ENCODE assay signal across 21 mouse cellular contexts in the genomic region with DNA sequence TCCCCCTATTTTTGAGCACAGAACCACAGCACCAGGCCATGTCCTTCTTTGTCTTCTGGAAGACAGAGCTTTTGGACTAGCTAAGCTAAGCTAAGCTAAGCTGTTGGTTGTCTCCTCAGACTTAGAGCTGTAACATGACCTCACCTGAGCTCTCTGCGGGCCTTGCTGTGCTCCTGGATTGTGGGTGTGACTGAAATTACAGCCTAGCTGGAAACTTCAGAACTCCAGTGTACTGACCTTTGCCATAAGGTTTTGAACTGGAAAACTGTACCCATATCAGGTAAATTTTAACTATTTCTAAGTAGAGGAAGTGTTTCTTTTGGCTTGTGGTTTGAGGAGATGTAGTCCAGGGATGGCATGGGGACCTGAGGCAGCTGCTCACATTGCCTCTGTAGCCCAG. TPM values are rescaled to one million over a fixed set of nuclear protein-coding genes. Genes with fewer than 3 reads are reported as not detected.
DNase-seq lines count a peak whose midpoint lies in the region; ATAC-seq lines count a peak whose summit lies in the region.
"Had no signal": no experiment of that assay in that cellular context is flagged by ENCODE, and none has a peak within 500 bp of the region (broad histone marks: within the 10 kb centered on the region; RNA-seq: fewer than 3 reads in every experiment).

No protein-coding gene starts in this region.

- ATAC-seq in kidney, embryonic 14.5 days (ENCODE audit: low FRiP score, low TSS enrichment): no peak
- no peak for ATAC-seq in midbrain, embryonic 11.5 days (ENCODE audit: low FRiP score)
- no peak for ATAC-seq in hindbrain, embryonic 12.5 days (ENCODE audit: low FRiP score)
- ATAC-seq: forebrain, embryonic 14.5 days; midbrain, embryonic 16.5 days had no signal

- H3K4me1 ChIP-seq in kidney, embryonic 14.5 days (ENCODE audit: control insufficient read depth, insufficient read depth, low read length): peaks cover 3% of the 10 kb centered on the region; the same call in 1 of the 2 replicates
- peaks cover 5% of the 10 kb centered on the region; the same call in 1 of the 2 replicates for H3K4me1 ChIP-seq in midbrain, embryonic 11.5 days (ENCODE audit: control insufficient read depth, insufficient read depth, low read length)
- H3K4me1 ChIP-seq in midbrain, embryonic 10.5 days: peaks cover 10% of the 10 kb centered on the region
- H3K4me1 ChIP-seq in hindbrain, embryonic 12.5 days: 0 out of 2 replicates have a peak, but pooled peaks cover 6% of the 10 kb centered on the region

- H3K27me3 ChIP-seq in kidney, embryonic 14.5 days (ENCODE audit: control insufficient read depth, insufficient read depth, low read length): no peaks in the 10 kb centered on the region
- no peaks in the 10 kb centered on the region for H3K27me3 ChIP-seq in midbrain, embryonic 11.5 days (ENCODE audit: control insufficient read depth, insufficient read depth, low read length)
- peaks cover 12% of the 10 kb centered on the region; the same call in 1 of the 2 replicates for H3K27me3 ChIP-seq in midbrain, embryonic 10.5 days (ENCODE audit: low read depth, poor library complexity, severe bottlenecking)
- H3K27me3 ChIP-seq in hindbrain, embryonic 12.5 days: no peaks in the 10 kb centered on the region
- H3K27me3 ChIP-seq: liver, embryonic 13.5 days; stomach, embryonic 15.5 days had no signal

- no peaks in the 10 kb centered on the region for H3K9me3 ChIP-seq in kidney, embryonic 14.5 days (ENCODE audit: control insufficient read depth, low read length)
- H3K9me3 ChIP-seq in midbrain, embryonic 11.5 days (ENCODE audit: control insufficient read depth, low read length): no peaks in the 10 kb centered on the region
- H3K9me3 ChIP-seq in midbrain, embryonic 10.5 days (replicated peaks): no peaks in the 10 kb centered on the region
- no peaks in the 10 kb centered on the region for H3K9me3 ChIP-seq in hindbrain, embryonic 12.5 days (replicated peaks)
- H3K9me3 ChIP-seq: hindbrain, embryonic 10.5 days; limb, embryonic 10.5 days; liver, embryonic 13.5 days; lung, embryonic 15.5 days; stomach, embryonic 15.5 days had no signal

- H3K27ac ChIP-seq in kidney, embryonic 14.5 days (ENCODE audit: low read depth, low read length): no peak overlapping the region
- no peak overlapping the region for H3K27ac ChIP-seq in midbrain, embryonic 11.5 days (ENCODE audit: low read depth, low read length)
- H3K27ac ChIP-seq in midbrain, embryonic 10.5 days (replicated peaks): no peak overlapping the region
- H3K27ac ChIP-seq in hindbrain, embryonic 12.5 days: no peak overlapping the region
- H3K27ac ChIP-seq: hindbrain, embryonic 10.5 days; limb, embryonic 10.5 days; liver, embryonic 13.5 days; lung, embryonic 15.5 days; stomach, embryonic 15.5 days had no signal

- H3K4me2 ChIP-seq in kidney, embryonic 14.5 days (replicated peaks; ENCODE audit: low read depth, low read length): no peak overlapping the region
- H3K4me2 ChIP-seq in midbrain, embryonic 11.5 days: no peak overlapping the region
- H3K4me2 ChIP-seq in hindbrain, embryonic 12.5 days (replicated peaks): no peak overlapping the region
- H3K4me2 ChIP-seq: liver, embryonic 13.5 days; lung, embryonic 15.5 days; stomach, embryonic 15.5 days had no signal

- 31% methylated on average over 1 of the region's 1 CpGs for WGBS in kidney, embryonic 14.5 days
- 88% methylated on average over 1 of the region's 1 CpGs for WGBS in midbrain, embryonic 11.5 days
- 74% methylated on average over 1 of the region's 1 CpGs for WGBS in midbrain, embryonic 10.5 days
- WGBS in hindbrain, embryonic 12.5 days: 86% methylated on average over 1 of the region's 1 CpGs

- DNase-seq in kidney, adult 11 months: peak; percentile 76
- DNase-seq in midbrain, embryonic 11.5 days (ENCODE audit: low spot score, missing footprints): peak; percentile 19
- DNase-seq in midbrain, embryonic 10.5 days (ENCODE audit: low spot score): no peak
- DNase-seq in kidney, postnatal 25 days: peak; percentile 48 to 82
- no peak for DNase-seq in cerebellum, adult 8-10 months
- DNase-seq: adrenal gland, postnatal 36 days; cerebellum, adult 2 months; gastrocnemius, postnatal 25 days; liver, embryonic 13.5 days; lung, postnatal 4 days; right cerebral cortex, postnatal 25 days; thymus, adult 2 months had no signal

- H3K9ac ChIP-seq in kidney, embryonic 14.5 days (ENCODE audit: low read depth, low read length): no peak overlapping the region
- H3K9ac ChIP-seq in midbrain, embryonic 11.5 days (ENCODE audit: low read length): no peak overlapping the region
- H3K9ac ChIP-seq in hindbrain, embryonic 12.5 days: no peak overlapping the region
- H3K9ac ChIP-seq: liver, embryonic 13.5 days; lung, embryonic 15.5 days; stomach, embryonic 15.5 days had no signal

- no peaks in the 10 kb centered on the region for H3K36me3 ChIP-seq in kidney, embryonic 14.5 days (ENCODE audit: control insufficient read depth, insufficient read depth, low read length)
- no peaks in the 10 kb centered on the region for H3K36me3 ChIP-seq in midbrain, embryonic 11.5 days (ENCODE audit: control insufficient read depth, insufficient read depth, low read length)
- H3K36me3 ChIP-seq in midbrain, embryonic 10.5 days: no peaks in the 10 kb centered on the region
- no peaks in the 10 kb centered on the region for H3K36me3 ChIP-seq in hindbrain, embryonic 12.5 days
- H3K36me3 ChIP-seq: hindbrain, embryonic 10.5 days; limb, embryonic 10.5 days; liver, embryonic 13.5 days; lung, embryonic 15.5 days; stomach, embryonic 15.5 days had no signal

- H3K4me3 ChIP-seq in kidney, embryonic 14.5 days (ENCODE audit: low read length): no peak overlapping the region
- H3K4me3 ChIP-seq in midbrain, embryonic 11.5 days (ENCODE audit: low read depth, low read length): no peak overlapping the region
- no peak overlapping the region for H3K4me3 ChIP-seq in midbrain, embryonic 10.5 days
- H3K4me3 ChIP-seq in hindbrain, embryonic 12.5 days: no peak overlapping the region
- H3K4me3 ChIP-seq: hindbrain, embryonic 10.5 days; left cerebral cortex, adult 2 months; limb, embryonic 10.5 days; liver, embryonic 13.5 days; lung, embryonic 15.5 days; stomach, embryonic 15.5 days had no signal

RNA-seq across cellular contexts. Expression of a gene that starts 5.6 kb away (rescaled TPM):
- polyA plus RNA-seq in kidney, embryonic 14.5 days (2014; fragmentation: Nextera tagmentation; extraction: Ambion mirVana): 7.8 and 9.3 TPM in 2 replicates
- 4.1 and 4.4 TPM in 2 replicates for polyA plus RNA-seq in midbrain, embryonic 11.5 days (2014; fragmentation: Nextera tagmentation; extraction: Ambion mirVana)
- 4.6 and 4.9 TPM in 2 replicates for polyA plus RNA-seq in midbrain, embryonic 10.5 days (2016; fragmentation: Nextera tagmentation; extraction: Ambion mirVana)
- 5.1 and 5.6 TPM in 2 replicates for polyA plus RNA-seq in hindbrain, embryonic 12.5 days (2016; fragmentation: Nextera tagmentation; extraction: Ambion mirVana)

RNA-seq across cellular contexts. Expression of a gene that starts 34.7 kb away (rescaled TPM):
- polyA plus RNA-seq in kidney, embryonic 14.5 days (2014; fragmentation: Nextera tagmentation; extraction: Ambion mirVana): 43.3 and 69.8 TPM in 2 replicates
- polyA plus RNA-seq in midbrain, embryonic 11.5 days (2014; fragmentation: Nextera tagmentation; extraction: Ambion mirVana): 113 and 121 TPM in 2 replicates
- polyA plus RNA-seq in midbrain, embryonic 10.5 days (2016; fragmentation: Nextera tagmentation; extraction: Ambion mirVana): 102 and 106 TPM in 2 replicates
- 46.8 and 48.1 TPM in 2 replicates for polyA plus RNA-seq in hindbrain, embryonic 12.5 days (2016; fragmentation: Nextera tagmentation; extraction: Ambion mirVana)

Comparison
In these comparisons a context has a peak if more than half of its experiments do, and no peak if none do; other contexts are left out.
1. DNase-seq: peak in kidney, adult 11 months (single experiment), midbrain, embryonic 11.5 days (single experiment) and kidney, postnatal 25 days (2 of 2); none in midbrain, embryonic 10.5 days (single experiment) and cerebellum, adult 8-10 months (single experiment).